Mouse (Mus musculus) thymus, postnatal 14 days (tissue): ENCODE data around the gene Dpy19l1.

Source experiments
- DNase-seq: peaks from one replicate; pipeline ENCODE4 v3.0.0; 2021

Dpy19l1 gene

GRCm38 (mm10) chr9:24503067-24503857 lies at the start of gene Dpy19l1:
Gene Dpy19l1, minus strand, starts transcription at chr9:24503140.
- DNase-seq, result peak; percentile 91

GRCm38 (mm10) chr9:24538159-24538558 lies 35.2 kb upstream of the Dpy19l1 start:
- DNase-seq, result no peak

GRCm38 (mm10) chr9:24516575-24517139 lies 13.7 kb upstream of the Dpy19l1 start:
- DNase-seq, result peak; percentile 55

- no peak for DNase-seq
Measured at GRCm38 (mm10) chr9:24514078-24514469, 11.1 kb upstream of the Dpy19l1 start.

- DNase-seq, result no peak
Measured at GRCm38 (mm10) chr9:24513290-24514077, 10.5 kb upstream of the Dpy19l1 start.

- no peak for DNase-seq
Measured at GRCm38 (mm10) chr9:24512121-24512539, 9.2 kb upstream of the Dpy19l1 start.

- no peak for DNase-seq
Measured at GRCm38 (mm10) chr9:24511371-24512120, 8.6 kb upstream of the Dpy19l1 start.

GRCm38 (mm10) chr9:24508880-24509279 lies 5.9 kb upstream of the Dpy19l1 start:
- no peak for DNase-seq

- no peak for DNase-seq
Measured at GRCm38 (mm10) chr9:24506510-24506909, 3.6 kb upstream of the Dpy19l1 start.

- DNase-seq, result peak; percentile 29
Measured at GRCm38 (mm10) chr9:24505017-24505763, 2.2 kb upstream of the Dpy19l1 start.

GRCm38 (mm10) chr9:24504381-24504780 lies 1.4 kb upstream of the Dpy19l1 start:
- no peak for DNase-seq

- DNase-seq, result no peak
Measured at GRCm38 (mm10) chr9:24503858-24504219, 899 bp upstream of the Dpy19l1 start.

GRCm38 (mm10) chr9:24502571-24503004 lies 352 bp downstream of the Dpy19l1 start:
- DNase-seq, result no peak

GRCm38 (mm10) chr9:24501618-24502017 lies 1.3 kb downstream of the Dpy19l1 start:
- no peak for DNase-seq

GRCm38 (mm10) chr9:24496226-24496625 lies 6.7 kb downstream of the Dpy19l1 start:
- DNase-seq, result no peak

GRCm38 (mm10) chr9:24490516-24490915 lies 12.4 kb downstream of the Dpy19l1 start:
- no peak for DNase-seq

GRCm38 (mm10) chr9:24488425-24489104 lies 14.4 kb downstream of the Dpy19l1 start:
- DNase-seq, result no peak

- DNase-seq, result no peak
Measured at GRCm38 (mm10) chr9:24482375-24482774, 20.6 kb downstream of the Dpy19l1 start.

GRCm38 (mm10) chr9:24477251-24477650 lies 25.7 kb downstream of the Dpy19l1 start:
- DNase-seq, result no peak

- no peak for DNase-seq
Measured at GRCm38 (mm10) chr9:24473824-24474223, 29.1 kb downstream of the Dpy19l1 start.

- DNase-seq, result no peak
Measured at GRCm38 (mm10) chr9:24472514-24472913, 30.4 kb downstream of the Dpy19l1 start.

GRCm38 (mm10) chr9:24470166-24470565 lies 32.8 kb downstream of the Dpy19l1 start:
- DNase-seq, result no peak
